Mouse (Mus musculus): Measurements from ENCODE around the gene Lrrc71. TPM values are rescaled to one million over a fixed set of nuclear protein-coding genes. Genes with fewer than 3 reads are reported as not detected.

Gene Lrrc71
- total and polyA plus RNA-seq, 3 experiments, result 0.14 to 0.17 TPM; not detected in 1

DNA sequence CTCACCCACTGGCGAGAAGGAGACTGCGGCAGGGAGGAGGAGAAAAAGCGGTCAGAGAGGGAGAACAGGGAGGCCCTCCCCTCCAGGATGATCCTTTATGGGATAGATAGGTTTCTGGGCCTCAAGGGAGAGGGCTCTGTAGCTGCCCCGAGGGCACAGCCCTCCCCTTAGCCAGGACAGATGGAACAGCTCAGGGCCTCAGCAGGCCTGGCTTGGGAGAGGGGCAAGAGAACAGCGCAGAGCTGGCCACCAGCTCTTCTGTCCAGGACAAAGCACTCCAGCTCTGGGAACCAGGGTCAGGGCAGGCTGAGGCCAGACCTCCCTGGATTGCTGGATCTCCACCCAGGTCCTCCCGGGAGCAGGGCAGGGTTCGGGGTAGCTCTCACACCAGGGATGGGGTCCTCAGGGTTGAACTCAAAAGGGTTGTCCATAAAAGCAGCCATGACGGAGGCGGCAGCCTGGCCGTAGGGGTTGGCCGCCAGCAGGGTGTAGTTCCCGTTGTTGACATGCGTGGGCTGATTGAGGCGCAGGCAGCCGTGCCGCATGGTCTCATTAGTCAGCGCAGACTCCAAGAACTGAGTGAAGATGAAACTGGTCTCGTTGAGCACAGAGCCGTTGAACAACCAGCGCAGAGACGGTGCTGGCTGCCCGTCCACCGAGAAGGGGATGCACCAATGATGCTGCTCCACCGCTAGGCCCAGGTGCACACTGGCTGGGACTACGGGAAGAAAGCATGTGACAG lies 35.0 kb upstream of the Lrrc71 start (continued):
- TF ChIP-seq NRF1 (IDR thresholded peaks at IDR 0.05; ENCODE audit: low read depth, low read length), result peak; percentile 81
- peak; percentile 61; the same call in 1 of the 2 replicates for TF ChIP-seq MAX (IDR thresholded peaks at IDR 0.05; ENCODE audit: low read length)
- no peak for TF ChIP-seq E2F4 (IDR thresholded peaks at IDR 0.05; ENCODE audit: insufficient replicate concordance, low read depth, low read length)
- TF ChIP-seq JUND (conservative IDR thresholded peaks at IDR 0.05; ENCODE audit: low read depth, low read length), result no peak
- 0 out of 2 replicates have a peak, but pooled peaks have one; percentile 27 for TF ChIP-seq MEF2A (IDR thresholded peaks at IDR 0.05; ENCODE audit: borderline replicate concordance, low read depth, low read length)
- no peak for TF ChIP-seq ZC3H11A (IDR thresholded peaks at IDR 0.05; ENCODE audit: low read depth, low read length)
- TF ChIP-seq POLR2AphosphoS2 (IDR thresholded peaks at IDR 0.05; ENCODE audit: low read depth, low read length), result no peak
- peak; percentile 73; the same call in 1 of the 2 replicates for TF ChIP-seq MXI1 (IDR thresholded peaks at IDR 0.05; ENCODE audit: low read depth, low read length)
- TF ChIP-seq HCFC1 (IDR thresholded peaks at IDR 0.05; ENCODE audit: low read depth, low read length), result no peak; the same call in 1 of the 2 replicates

DNA sequence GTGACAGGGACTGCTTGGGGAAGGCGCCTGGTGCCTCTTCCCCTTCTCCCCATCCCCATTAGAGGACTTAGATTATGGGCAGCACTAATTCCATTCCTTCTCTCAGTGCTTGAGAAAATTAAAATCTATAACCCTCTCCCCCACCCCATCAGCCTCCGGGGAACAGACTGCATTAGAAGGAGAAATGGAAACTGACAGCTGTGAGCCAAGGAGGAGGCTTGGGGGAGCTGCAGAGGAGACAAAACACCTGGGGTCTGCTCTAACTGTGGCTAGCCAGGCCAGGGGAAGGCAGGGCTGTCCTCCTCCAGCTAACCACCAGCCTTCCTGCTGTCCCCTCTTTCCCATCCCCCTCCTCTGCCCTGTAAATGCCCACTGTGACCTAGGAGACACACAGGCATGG lies 30.7 kb upstream of the Lrrc71 start:
- TF ChIP-seq MAFK (IDR thresholded peaks at IDR 0.05; ENCODE audit: insufficient replicate concordance, low read length) (no peak), EP300 (IDR thresholded peaks at IDR 0.05; ENCODE audit: low read length) (no peak), ETS1 (conservative IDR thresholded peaks at IDR 0.05; ENCODE audit: low read depth, low read length) (no peak)
- dilution Hi-C loops (cut with MboI; ENCODE audit: extremely low pct_ligation_motif_present, extremely low pct_unique_long_range_greater_than_20kb, low sequenced_read_pairs), result no loop called here
- Histone ChIP-seq H3K79me2 (replicated peaks; ENCODE audit: control insufficient read depth, extremely low read depth, insufficient read depth, poor library complexity, severe bottlenecking) (no peaks in the 10 kb centered on the region), H3K4me2 (ENCODE audit: insufficient read depth, low read depth, poor library complexity, severe bottlenecking) (no peak overlapping the region), H3K9me3 (replicated peaks; ENCODE audit: low read length) (no peaks in the 10 kb centered on the region), H3K4me3 (replicated peaks in 1 of 3; ENCODE audit: low read depth in 2 of 3, low read length in 2 of 3, poor library complexity in 1 of 3) (no peak overlapping the region), H3K9ac (ENCODE audit: insufficient read depth, low read depth) (no peak overlapping the region), H3K27ac (ENCODE audit: insufficient read depth, low read depth) (no peak overlapping the region), H3K27me3 (replicated peaks) (peaks cover 90% of the 10 kb centered on the region), H3K36me3 (replicated peaks in 1 of 2; ENCODE audit: control insufficient read depth in 1 of 2, insufficient read depth in 1 of 2, low read length in 1 of 2) (no peaks in the 10 kb centered on the region), H3K4me1 (ENCODE audit: control insufficient read depth in 1 of 2, insufficient read depth in 2 of 2) (peaks cover 7 to 20% of the 10 kb centered on the region in 2 experiments)
- in situ Hi-C loops (cut with MboI; ENCODE audit: low pct_ligation_motif_present, low pct_unique_long_range_greater_than_20kb, low sequenced_read_pairs), result no loop called here
- DNase-seq (ENCODE audit: extremely low read depth), result no peak

DNA sequence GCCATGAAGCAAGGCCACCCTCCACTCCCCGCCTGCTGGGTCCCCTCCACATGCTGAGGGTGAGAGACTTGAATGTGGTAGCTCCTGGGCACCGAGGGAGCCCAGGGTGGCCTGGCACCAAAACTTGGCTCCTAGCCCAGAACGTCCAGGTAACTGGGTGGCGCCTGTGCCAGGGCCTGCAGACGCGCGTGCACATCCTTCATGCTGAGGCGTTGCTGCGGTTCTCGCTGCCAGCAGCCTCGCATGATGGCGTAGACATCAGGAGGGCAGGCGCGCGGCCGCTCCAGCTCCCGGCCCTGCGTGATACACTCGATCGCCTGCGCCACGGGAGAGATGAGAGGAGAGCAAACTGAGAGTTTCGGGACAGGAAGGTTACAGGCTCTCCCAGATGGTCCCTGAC lies 29.9 kb upstream of the Lrrc71 start:
- Histone ChIP-seq H3K36me3 (replicated peaks in 1 of 2; ENCODE audit: control insufficient read depth in 1 of 2, insufficient read depth in 1 of 2, low read length in 1 of 2) (no peaks in the 10 kb centered on the region), H3K4me2 (ENCODE audit: insufficient read depth, low read depth, poor library complexity, severe bottlenecking) (no peak overlapping the region), H3K27me3 (replicated peaks) (peaks cover 90% of the 10 kb centered on the region), H3K4me3 (replicated peaks in 1 of 3; ENCODE audit: low read depth in 2 of 3, low read length in 2 of 3, poor library complexity in 1 of 3) (no peak overlapping the region), H3K9me3 (replicated peaks; ENCODE audit: low read length) (no peaks in the 10 kb centered on the region), H3K9ac (ENCODE audit: insufficient read depth, low read depth) (no peak overlapping the region), H3K79me2 (replicated peaks; ENCODE audit: control insufficient read depth, extremely low read depth, insufficient read depth, poor library complexity, severe bottlenecking) (no peaks in the 10 kb centered on the region), H3K4me1 (ENCODE audit: control insufficient read depth in 1 of 2, insufficient read depth in 2 of 2) (peaks cover under 1 to 11% of the 10 kb centered on the region in 2 experiments), H3K27ac (ENCODE audit: insufficient read depth, low read depth) (no peak overlapping the region)
- TF ChIP-seq ZKSCAN1 (IDR thresholded peaks at IDR 0.05; ENCODE audit: borderline replicate concordance, low read depth, low read length) (no peak), SIN3A (IDR thresholded peaks at IDR 0.05; ENCODE audit: low read length) (no peak), HCFC1 (IDR thresholded peaks at IDR 0.05; ENCODE audit: low read depth, low read length) (no peak), ZC3H11A (IDR thresholded peaks at IDR 0.05; ENCODE audit: low read depth, low read length) (no peak), ZMIZ1 (IDR thresholded peaks at IDR 0.05; ENCODE audit: low read depth, low read length) (no peak)
- dilution Hi-C loops (cut with MboI; ENCODE audit: extremely low pct_ligation_motif_present, extremely low pct_unique_long_range_greater_than_20kb, low sequenced_read_pairs), result no loop called here
- in situ Hi-C loops (cut with MboI; ENCODE audit: low pct_ligation_motif_present, low pct_unique_long_range_greater_than_20kb, low sequenced_read_pairs), result no loop called here
- DNase-seq (ENCODE audit: extremely low read depth), result no peak
